ENCODE assay signal across 8 mouse cellular contexts in the genomic region with DNA sequence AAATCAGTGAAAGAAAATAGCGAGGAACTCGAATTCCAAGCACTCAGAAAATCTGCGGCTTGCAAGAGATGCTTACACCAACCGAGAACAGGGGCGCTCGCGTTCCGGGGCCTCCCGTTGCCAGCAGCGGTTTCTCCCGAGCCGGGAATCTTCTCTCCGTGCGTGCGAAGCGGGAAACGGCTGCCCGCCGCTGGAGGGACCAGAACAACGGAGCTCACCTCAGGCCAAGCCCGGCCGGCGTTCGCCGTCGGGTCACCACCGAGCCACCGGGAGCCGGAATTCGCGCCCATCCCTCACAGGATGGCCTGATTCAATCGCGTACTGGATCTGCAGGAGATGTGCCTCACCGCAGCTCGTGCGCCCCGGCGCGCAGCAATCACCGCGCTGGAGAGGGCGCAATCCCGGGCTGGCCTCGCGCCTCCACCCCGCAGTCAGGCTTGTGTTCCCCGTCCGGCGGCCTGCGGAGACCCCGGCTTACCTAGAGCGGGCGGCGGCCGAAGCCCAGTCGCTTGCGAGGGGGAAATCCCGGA. TPM values are rescaled to one million over a fixed set of nuclear protein-coding genes. Genes with fewer than 3 reads are reported as not detected.
DNase-seq lines count a peak whose midpoint lies in the region; ATAC-seq lines count a peak whose summit lies in the region.

No protein-coding gene starts in this region.

- no peaks in the 10 kb centered on the region for H3K9me3 ChIP-seq in forebrain, embryonic 10.5 days
- no peaks in the 10 kb centered on the region for H3K9me3 ChIP-seq in intestine, embryonic 14.5 days (ENCODE audit: control insufficient read depth, low read length)

- H3K4me1 ChIP-seq in forebrain, embryonic 10.5 days: peaks cover 69% of the 10 kb centered on the region
- H3K4me1 ChIP-seq in intestine, embryonic 14.5 days (replicated peaks; ENCODE audit: control insufficient read depth, insufficient read depth, low read length): peaks cover 46% of the 10 kb centered on the region

- ATAC-seq in intestine, embryonic 14.5 days (replicated peaks; ENCODE audit: low FRiP score, low TSS enrichment, low read depth): no peak

- intact Hi-C loops in gastrocnemius, postnatal 14 days (cut with DNase I; ENCODE audit: low total_unique reads): no loop called here

- DNase-seq in gastrocnemius, postnatal 14 days: peak; percentile 63
- DNase-seq in gastrocnemius, postnatal 25 days: no peak
- peak; percentile 62 for DNase-seq in urinary bladder, postnatal 14 days (ENCODE audit: low spot score)
- no peak for DNase-seq in urinary bladder, postnatal 36 days (ENCODE audit: low spot score in 2 of 2)
- DNase-seq in forebrain, embryonic 10.5 days (ENCODE audit: extremely low spot score, low spot score): peak; percentile 76
- DNase-seq in intestine, embryonic 14.5 days (ENCODE audit: low spot score): peak; percentile 81
- DNase-seq in lung, postnatal 14 days: peak; percentile 61
- peak; percentile 82 for DNase-seq in testis, postnatal 10 days (ENCODE audit: low spot score)

- WGBS in forebrain, embryonic 10.5 days: under 1% methylated on average over 58 of the region's 58 CpGs
- 0% methylated on average over 55 of the region's 58 CpGs for WGBS in intestine, embryonic 14.5 days

- peaks cover 3% of the 10 kb centered on the region; the same call in 1 of the 2 replicates for H3K36me3 ChIP-seq in forebrain, embryonic 10.5 days (replicated peaks)
- no peaks in the 10 kb centered on the region for H3K36me3 ChIP-seq in intestine, embryonic 14.5 days (ENCODE audit: control insufficient read depth, insufficient read depth, low read length)

- peaks cover 20% of the 10 kb centered on the region; the same call in 1 of the 2 replicates for H3K27me3 ChIP-seq in forebrain, embryonic 10.5 days (ENCODE audit: poor library complexity, severe bottlenecking)
- no peaks in the 10 kb centered on the region for H3K27me3 ChIP-seq in intestine, embryonic 14.5 days (replicated peaks; ENCODE audit: control insufficient read depth, insufficient read depth, low read length)

- peak overlapping the region; percentile 100 for H3K27ac ChIP-seq in forebrain, embryonic 10.5 days
- H3K27ac ChIP-seq in intestine, embryonic 14.5 days (ENCODE audit: low read depth): peak overlapping the region; percentile 93

- H3K9ac ChIP-seq in intestine, embryonic 14.5 days (ENCODE audit: low read length): peak overlapping the region; percentile 99

- H3K4me3 ChIP-seq in forebrain, embryonic 10.5 days: peak overlapping the region; percentile 96
- H3K4me3 ChIP-seq in intestine, embryonic 14.5 days (ENCODE audit: low read depth, low read length): peak overlapping the region; percentile 58

- peak overlapping the region; percentile 99 for H3K4me2 ChIP-seq in intestine, embryonic 14.5 days (ENCODE audit: low read length)

RNA-seq across cellular contexts. Expression of a gene that starts 1.8 kb away (rescaled TPM):
- 1 to 10 TPM; 3.4 to 8.1 TPM for total RNA-seq in gastrocnemius, postnatal 14 days (2021)
- 1 to 10 TPM; 3.2 to 4.7 TPM for total RNA-seq in gastrocnemius, postnatal 25 days (2021)
- polyA plus RNA-seq in forebrain, embryonic 10.5 days (2016; fragmentation: Nextera tagmentation; extraction: Ambion mirVana): 13.7 and 16.1 TPM in 2 replicates
- polyA plus RNA-seq in intestine, embryonic 14.5 days (2014; fragmentation: Nextera tagmentation; extraction: Ambion mirVana): 12.1 and 12.7 TPM in 2 replicates

Comparison
In these comparisons a context has a peak if more than half of its experiments do, and no peak if none do; other contexts are left out.
1. DNase-seq: peak in gastrocnemius, postnatal 14 days (single experiment), urinary bladder, postnatal 14 days (single experiment), forebrain, embryonic 10.5 days (single experiment), intestine, embryonic 14.5 days (single experiment), lung, postnatal 14 days (single experiment) and testis, postnatal 10 days (single experiment); none in gastrocnemius, postnatal 25 days (single experiment) and urinary bladder, postnatal 36 days (0 of 2).